Comparison of ENCODE assay signal across 7 mouse cellular contexts in the genomic region with DNA sequence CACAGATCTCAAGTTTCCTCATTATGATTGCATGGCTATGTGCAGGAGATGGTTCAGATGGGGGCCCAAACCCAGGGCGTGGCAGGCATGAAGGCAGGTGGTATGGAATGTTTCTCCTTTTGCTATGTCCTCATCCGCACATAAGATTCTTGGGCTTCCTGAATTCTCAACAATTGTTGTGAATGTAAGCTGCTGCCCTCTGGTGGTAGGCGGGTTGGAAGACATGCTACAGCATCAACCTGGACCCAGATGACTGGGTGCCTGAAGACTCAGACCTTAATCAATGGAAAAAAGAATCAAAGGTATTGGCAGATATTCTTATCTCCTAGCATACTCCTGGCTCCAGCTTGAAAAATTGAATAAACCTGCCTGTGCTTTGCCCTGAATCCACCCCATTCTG.
A peak's percentile ranks its signal among the peaks of the same experiment; 100 is the strongest.
DNase-seq lines count a peak whose midpoint lies in the region; ATAC-seq and TF ChIP-seq lines count a peak whose summit lies in the region.
"Not testable (repeated sequence)": the region's sequence is repeated elsewhere in the genome, so short reads cannot be mapped to it uniquely, and the experiment has no call there.

No protein-coding gene starts in this region.

- 0 out of 2 replicates have a peak, but pooled peaks have one; percentile 9 for TF ChIP-seq CTCF in heart, postnatal 0 days (IDR thresholded peaks at IDR 0.05; ENCODE audit: low read depth)
- peak; percentile 9; the same call in 1 of the 2 replicates for TF ChIP-seq CTCF in left cerebral cortex, adult 2 months (IDR thresholded peaks at IDR 0.05)
- TF ChIP-seq CTCF in stomach, postnatal 0 days (IDR thresholded peaks at IDR 0.05; ENCODE audit: low read depth): peak; percentile 27

- H3K4me2 ChIP-seq in heart, postnatal 0 days (ENCODE audit: low read depth, low read length); stomach, postnatal 0 days (replicated peaks; ENCODE audit: low read depth): not testable (repeated sequence)

- H3K36me3 ChIP-seq in heart, postnatal 0 days (replicated peaks; ENCODE audit: control insufficient read depth, insufficient read depth, low read length); stomach, postnatal 0 days (ENCODE audit: control insufficient read depth, insufficient read depth, low read length): not testable (repeated sequence)

- not testable (repeated sequence) for H3K9me3 ChIP-seq in heart, postnatal 0 days (replicated peaks; ENCODE audit: control insufficient read depth, low read length); stomach, postnatal 0 days (ENCODE audit: control insufficient read depth, low read length)

- H3K4me1 ChIP-seq in heart, postnatal 0 days (ENCODE audit: control insufficient read depth, insufficient read depth); stomach, postnatal 0 days (replicated peaks; ENCODE audit: control insufficient read depth, insufficient read depth): not testable (repeated sequence)

- H3K27ac ChIP-seq in heart, postnatal 0 days (ENCODE audit: low read depth); left cerebral cortex, adult 2 months; stomach, postnatal 0 days (replicated peaks): not testable (repeated sequence)

- H3K4me3 ChIP-seq in heart, postnatal 0 days (ENCODE audit: low read depth, low read length); left cerebral cortex, adult 2 months; stomach, postnatal 0 days (ENCODE audit: low read depth, low read length): not testable (repeated sequence)

- DNase-seq in 416B (ENCODE audit: low read depth) (peak; percentile 7), MEL-GATA-1-ER (ENCODE audit: extremely low read depth, low read depth) (peak; percentile 19)
- peak; percentile 9 for DNase-seq in adrenal gland, postnatal 14 days
- DNase-seq in heart, postnatal 0 days (ENCODE audit: low spot score); left cerebral cortex, adult 2 months (ENCODE audit: extremely low spot score in 1 of 2, low spot score in 2 of 2); stomach, postnatal 0 days (ENCODE audit: low spot score): not testable (repeated sequence)
- DNase-seq in kidney, adult 9 months: peak; percentile 25

- not testable (repeated sequence) for TF ChIP-seq EP300 in heart, postnatal 0 days (IDR thresholded peaks at IDR 0.05; ENCODE audit: low read depth); stomach, postnatal 0 days (optimal IDR thresholded peaks at IDR 0.05)

- not testable (repeated sequence) for ATAC-seq in heart, postnatal 0 days (ENCODE audit: insufficient read depth, low read depth); stomach, postnatal 0 days (ENCODE audit: low FRiP score, low TSS enrichment)

- H3K27me3 ChIP-seq in heart, postnatal 0 days (ENCODE audit: control insufficient read depth, insufficient read depth, low read length); stomach, postnatal 0 days (ENCODE audit: control insufficient read depth, insufficient read depth, low read length): not testable (repeated sequence)

- H3K9ac ChIP-seq in heart, postnatal 0 days (replicated peaks; ENCODE audit: low read depth, low read length); stomach, postnatal 0 days (ENCODE audit: low read length): not testable (repeated sequence)

- intact Hi-C loops in left cerebral cortex, adult 2 months (cut with DNase I): not testable (repeated sequence)

- WGBS in heart, postnatal 0 days: 57% methylated on average over 3 of the region's 3 CpGs
- WGBS in stomach, postnatal 0 days: 51% methylated on average over 3 of the region's 3 CpGs
